Mouse (Mus musculus): ENCODE results near the gene Pafah1b1. TPM values are rescaled to one million over a fixed set of nuclear protein-coding genes. Genes with fewer than 3 reads are reported as not detected.

Gene Pafah1b1
- total and polyA plus RNA-seq, 2 experiments from 2014 or later = 64.1 to 248 TPM

DNA sequence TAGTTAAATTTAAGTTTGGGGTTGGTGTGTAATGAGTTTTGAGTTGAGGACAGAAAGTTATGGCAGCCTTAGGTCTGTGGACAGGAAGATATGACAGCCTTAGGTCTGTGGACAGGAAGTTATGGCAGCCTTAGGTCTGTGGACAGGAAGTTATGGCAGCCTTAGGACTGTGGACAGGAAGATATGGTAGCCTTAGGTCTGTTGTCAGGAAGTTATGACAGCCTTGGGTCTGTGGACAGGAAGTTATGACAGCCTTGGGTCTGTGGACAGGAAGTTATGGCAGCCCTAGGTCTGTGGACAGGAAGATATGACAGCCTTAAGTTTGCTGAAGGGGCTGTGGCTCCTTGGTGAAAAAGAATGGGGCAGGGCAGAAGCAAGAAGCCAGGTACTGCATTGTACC lies 99.1 kb downstream of the Pafah1b1 start:
- Histone ChIP-seq H3K27ac (ENCODE audit: low read depth, low read length) (no peak overlapping the region), H3K9me3 (ENCODE audit: low read length) (no peaks in the 10 kb centered on the region), H3K4me3 (ENCODE audit: low read depth, low read length) (no peak overlapping the region), H3K36me3 (ENCODE audit: insufficient read depth) (peaks cover 25% of the 10 kb centered on the region), H3K27me3 (ENCODE audit: insufficient read depth, low read length) (no peaks in the 10 kb centered on the region), H3K4me2 (ENCODE audit: low read depth) (no peak overlapping the region), H3K4me1 (ENCODE audit: insufficient read depth) (no peaks in the 10 kb centered on the region; the same call in 1 of the 2 replicates), H3K9ac (no peak overlapping the region)
- DNase-seq = no peak
- TF ChIP-seq CTCF (IDR thresholded peaks at IDR 0.05; ENCODE audit: low read depth) = no peak
- no peak for ATAC-seq

Other genes with a start within 250 kb of the Pafah1b1 start
- 43.7 and 52.5 TPM in 2 replicates for gene Rap1gap2, start 113.8 kb downstream of the Pafah1b1 start, total RNA-seq (2014; rRNA removed)
- gene Rap1gap2, start 113.8 kb downstream of the Pafah1b1 start, polyA plus RNA-seq (2015; fragmentation: Nextera tagmentation; extraction: Ambion mirVana) = 9.9 and 12.2 TPM in 2 replicates
- gene Ccdc92b, start 105.1 kb downstream of the Pafah1b1 start, total RNA-seq (2014; rRNA removed) = 12.2 and 14.2 TPM in 2 replicates
- 4.0 and 4.1 TPM in 2 replicates for gene Ccdc92b, start 105.1 kb downstream of the Pafah1b1 start, polyA plus RNA-seq (2015; fragmentation: Nextera tagmentation; extraction: Ambion mirVana)
- gene Cluh, start 75.2 kb downstream of the Pafah1b1 start, total RNA-seq (2014; rRNA removed) = 44.3 and 62.4 TPM in 2 replicates
- 9.1 and 12.9 TPM in 2 replicates for gene Cluh, start 75.2 kb downstream of the Pafah1b1 start, polyA plus RNA-seq (2015; fragmentation: Nextera tagmentation; extraction: Ambion mirVana)
- gene Mettl16, start 46.2 kb upstream of the Pafah1b1 start, total RNA-seq (2014; rRNA removed) = 18.7 and 19.9 TPM in 2 replicates
- gene Mettl16, start 46.2 kb upstream of the Pafah1b1 start, polyA plus RNA-seq (2015; fragmentation: Nextera tagmentation; extraction: Ambion mirVana) = 17.5 and 22.0 TPM in 2 replicates
- 14.2 and 15.9 TPM in 2 replicates for gene Mnt, start 106.2 kb upstream of the Pafah1b1 start, total RNA-seq (2014; rRNA removed)
- 6.8 and 8.1 TPM in 2 replicates for gene Mnt, start 106.2 kb upstream of the Pafah1b1 start, polyA plus RNA-seq (2015; fragmentation: Nextera tagmentation; extraction: Ambion mirVana)
- 39.2 and 47.1 TPM in 2 replicates for gene Sgsm2, start 172.4 kb upstream of the Pafah1b1 start, total RNA-seq (2014; rRNA removed)
- 13.7 and 18.9 TPM in 2 replicates for gene Sgsm2, start 172.4 kb upstream of the Pafah1b1 start, polyA plus RNA-seq (2015; fragmentation: Nextera tagmentation; extraction: Ambion mirVana)
- 32.7 and 33.2 TPM in 2 replicates for gene Tsr1, start 173.4 kb upstream of the Pafah1b1 start, total RNA-seq (2014; rRNA removed)
- 23.8 and 25.5 TPM in 2 replicates for gene Tsr1, start 173.4 kb upstream of the Pafah1b1 start, polyA plus RNA-seq (2015; fragmentation: Nextera tagmentation; extraction: Ambion mirVana)
- 21.8 and 25.8 TPM in 2 replicates for gene Smg6, start 201.2 kb upstream of the Pafah1b1 start, total RNA-seq (2014; rRNA removed)
- gene Smg6, start 201.2 kb upstream of the Pafah1b1 start, polyA plus RNA-seq (2015; fragmentation: Nextera tagmentation; extraction: Ambion mirVana) = 7.8 and 9.6 TPM in 2 replicates
- 40.2 and 46.5 TPM in 2 replicates for gene Srr, start 201.3 kb upstream of the Pafah1b1 start, total RNA-seq (2014; rRNA removed)
- 40.1 and 45.8 TPM in 2 replicates for gene Srr, start 201.3 kb upstream of the Pafah1b1 start, polyA plus RNA-seq (2015; fragmentation: Nextera tagmentation; extraction: Ambion mirVana)

Data from forebrain, postnatal 0 days (tissue).